Mouse (Mus musculus): ENCODE measurements around the gene Scoc. TPM values are rescaled to one million over a fixed set of nuclear protein-coding genes. Genes with fewer than 3 reads are reported as not detected.
"Not testable (repeated sequence)": the region's sequence is repeated elsewhere in the genome, so short reads cannot be mapped to it uniquely, and the experiment has no call there.

The Scoc gene
- 10 to 100 TPM; 65.5 to 68.8 TPM for total RNA-seq (2021)
- long read RNA-seq, experiment 1, transcript Scoc-203 (4 exons, 409 nt), result major isoform, 26 of 29 reads
- long read RNA-seq, experiment 1, partial matches to known transcripts, result 1 of 29 reads
- long read RNA-seq, experiment 1, other reads (novel, unspliced or antisense), result 0 of 29 reads
- long read RNA-seq, experiment 2, transcript Scoc-203 (4 exons, 409 nt), result major isoform, 34 of 43 reads
- long read RNA-seq, experiment 2, partial matches to known transcripts, result 1 of 43 reads
- long read RNA-seq, experiment 2, other reads (novel, unspliced or antisense), result 3 of 43 reads

DNA sequence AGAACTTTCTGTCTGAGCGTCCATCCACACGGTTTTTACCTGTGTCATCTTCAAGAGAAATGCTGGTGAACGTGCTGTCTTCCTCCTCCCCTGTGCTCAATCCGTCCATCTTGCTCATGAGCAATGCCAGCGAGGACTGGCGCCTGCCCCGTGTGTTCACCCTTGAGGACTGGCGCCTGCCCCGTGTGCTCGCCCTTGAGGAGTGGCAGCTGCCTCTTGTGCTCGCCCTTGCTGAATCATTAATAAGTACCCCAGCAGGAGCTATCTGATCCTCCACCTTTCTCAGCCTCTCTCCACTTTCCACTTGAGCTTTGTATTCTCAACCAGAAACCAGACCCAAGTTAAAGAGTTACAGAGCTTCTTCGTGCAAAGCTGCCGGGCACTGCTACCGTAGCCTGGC lies at the start of gene Scoc:
Gene Scoc (minus strand): TSS at position 170 of the 400 bp plus-strand sequence.
- DNase-seq (ENCODE audit: low spot score in 2 of 2), result no peak

DNA sequence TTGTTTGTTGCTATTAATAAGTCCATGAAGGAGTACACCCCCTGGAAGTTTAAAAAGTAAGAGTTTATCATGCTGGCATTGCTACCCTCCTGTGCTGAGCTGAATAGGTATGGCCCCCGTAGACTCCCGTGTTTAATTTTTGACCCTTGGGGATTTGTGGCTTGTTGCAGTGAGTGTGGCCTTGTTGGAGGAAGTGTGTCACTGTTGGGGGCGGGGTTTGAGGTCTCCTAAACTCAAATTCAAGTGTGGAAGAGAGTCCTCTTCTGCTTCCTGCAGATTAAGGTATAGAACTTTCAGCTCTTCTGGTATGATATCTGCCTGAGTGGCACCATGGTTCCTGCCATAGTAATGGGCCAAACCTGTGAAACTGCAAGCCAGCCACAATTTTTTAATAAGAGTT lies 1.4 kb upstream of the Scoc start:
- DNase-seq (ENCODE audit: low spot score in 2 of 2), result no peak

DNA sequence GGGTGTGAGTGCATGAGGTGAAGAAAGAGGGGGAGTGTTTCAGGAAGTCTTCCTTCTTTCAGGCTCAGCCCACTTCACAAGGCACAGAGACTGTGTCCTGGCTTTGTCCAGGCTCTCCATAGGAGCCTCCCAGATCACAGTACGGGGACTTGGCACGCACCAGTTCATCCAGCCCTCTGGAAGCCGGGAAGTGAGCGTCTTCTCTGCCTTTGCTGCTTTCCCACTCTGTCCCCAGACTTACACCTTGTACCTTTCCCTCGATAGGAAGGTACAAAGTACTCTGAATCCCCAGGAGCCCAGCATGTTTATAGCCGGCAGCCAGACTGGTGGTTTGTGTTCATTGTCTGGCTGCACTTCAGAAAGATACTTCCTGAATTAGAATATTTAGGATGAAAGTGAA lies 1.1 kb downstream of the Scoc start:
- no peak for DNase-seq (ENCODE audit: low spot score in 2 of 2)

DNA sequence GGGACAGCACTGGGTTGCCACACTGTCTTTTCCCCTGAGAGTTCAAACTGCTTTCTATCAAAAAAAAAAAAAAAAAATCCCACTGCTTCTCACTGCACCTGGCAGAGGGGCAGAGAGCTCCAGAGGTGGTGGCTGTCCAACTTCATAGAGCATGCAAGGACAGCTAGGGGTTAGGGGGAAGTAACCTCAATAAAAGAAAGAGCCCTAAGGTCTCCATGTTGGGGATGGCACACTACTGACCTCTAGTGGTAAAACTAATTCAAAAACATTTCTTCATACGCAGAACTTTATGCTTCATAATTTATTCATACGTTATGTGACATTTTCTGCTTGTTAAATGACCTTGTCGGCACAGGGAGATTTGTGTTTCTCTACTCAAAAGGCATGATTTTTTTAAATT lies 7.1 kb downstream of the Scoc start:
- DNase-seq (ENCODE audit: low spot score in 2 of 2), result no peak

DNA sequence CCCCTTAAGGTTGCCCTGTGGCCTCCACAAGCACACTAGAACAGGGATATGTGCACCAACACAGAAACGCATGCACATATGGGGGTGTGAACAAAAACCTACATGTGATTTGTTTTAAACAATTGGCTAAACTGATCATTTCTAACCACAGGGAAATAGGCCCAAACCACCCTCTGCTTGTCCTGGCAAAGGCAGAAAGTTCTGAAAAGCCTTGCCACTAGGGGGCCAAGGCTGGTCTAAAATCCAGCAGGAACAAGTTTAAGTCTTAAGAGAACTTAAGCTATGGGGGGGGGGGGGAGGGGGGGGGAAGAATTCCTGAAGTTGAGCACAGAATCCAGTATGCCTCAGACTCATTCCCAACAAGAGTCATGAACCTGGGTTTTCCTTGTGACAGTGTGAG lies 8.2 kb downstream of the Scoc start:
- DNase-seq (ENCODE audit: low spot score in 2 of 2), result no peak

DNA sequence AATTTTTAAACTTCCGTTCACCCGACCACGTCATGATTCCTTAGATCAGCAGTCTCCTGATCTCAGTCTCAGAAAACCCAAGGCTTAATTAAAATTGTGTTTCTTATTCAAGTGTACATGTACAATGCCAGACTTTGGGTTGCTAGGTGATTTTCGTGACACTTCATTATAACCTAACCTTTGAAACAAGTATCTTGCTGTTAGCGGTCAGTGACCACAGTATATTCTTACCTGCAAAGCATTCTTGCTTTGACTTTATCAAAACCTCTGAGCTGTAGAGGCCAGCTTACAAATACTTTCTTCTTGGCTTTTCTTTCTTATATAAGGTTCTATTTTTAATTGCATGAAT lies 15.2 kb downstream of the Scoc start:
- no peak for DNase-seq (ENCODE audit: low spot score in 2 of 2)

DNA sequence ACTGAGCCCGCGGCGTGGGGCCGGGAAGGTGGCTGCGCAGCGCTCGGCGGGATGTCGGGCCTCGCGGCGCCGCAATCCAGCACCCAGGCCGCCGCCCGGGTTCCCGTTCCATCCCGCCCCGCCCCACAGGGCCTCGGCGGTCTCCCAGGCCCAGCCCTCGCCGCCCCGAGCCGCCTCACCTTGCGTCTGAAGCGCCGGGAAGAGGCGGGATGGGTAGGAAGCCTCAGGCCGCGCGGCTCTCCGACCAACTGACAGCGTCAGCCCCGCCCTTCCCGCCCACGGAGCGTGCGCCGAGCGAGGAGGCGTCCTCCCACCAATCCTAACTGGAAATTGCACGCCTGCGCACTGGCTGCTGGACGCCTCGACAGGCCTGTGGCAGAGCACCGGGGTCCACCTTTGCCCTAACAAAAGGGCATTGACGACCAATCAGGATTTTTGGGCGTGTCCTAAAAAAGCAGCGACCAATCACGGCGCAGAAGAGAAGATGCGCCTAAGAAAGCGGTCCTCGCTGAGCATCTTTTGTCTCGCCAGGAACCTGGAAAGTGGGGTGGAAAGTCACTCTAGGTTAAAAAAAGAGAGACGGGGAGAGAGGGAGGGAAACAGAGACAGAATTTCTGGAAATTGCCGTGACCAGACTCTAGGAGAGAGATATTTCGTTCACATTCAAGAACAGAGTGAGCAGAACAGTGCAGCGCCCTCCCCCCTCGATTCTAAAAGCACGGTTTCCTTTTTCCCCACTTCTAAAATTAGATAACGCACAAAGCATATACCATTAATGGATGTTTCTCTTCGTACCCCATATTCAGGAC lies 15.7 kb downstream of the Scoc start:
- DNase-seq (ENCODE audit: low spot score in 2 of 2), result peak; percentile 93 to 98

DNA sequence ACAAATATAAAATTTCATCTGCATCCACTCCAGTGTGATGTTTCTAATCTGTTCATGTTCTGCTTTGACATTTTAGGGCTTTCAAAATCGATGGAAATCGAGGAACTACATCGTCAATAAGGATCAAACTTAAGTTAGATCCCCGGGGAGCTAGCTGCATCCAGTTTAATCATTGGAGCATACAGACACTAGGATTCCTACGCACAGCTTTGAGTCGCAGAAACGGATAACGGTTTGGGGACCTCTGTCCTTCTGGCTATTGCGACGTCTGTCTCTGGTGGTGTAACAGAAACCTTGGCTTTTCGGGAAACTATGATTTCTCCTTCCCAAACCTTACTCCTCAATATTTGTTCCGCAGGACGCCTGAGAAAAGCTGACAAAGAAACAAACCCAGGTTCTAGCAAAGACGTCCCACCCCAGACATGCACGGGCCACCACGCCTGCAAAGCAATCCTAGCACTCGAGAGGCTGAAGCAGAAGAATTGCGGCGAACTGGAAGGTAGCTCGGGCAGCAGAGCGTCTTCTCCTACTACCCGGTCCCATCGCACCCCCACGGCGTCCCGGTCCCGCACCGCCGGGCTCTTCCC lies 16.4 kb downstream of the Scoc start:
- DNase-seq (ENCODE audit: low spot score in 2 of 2), result no peak

DNA sequence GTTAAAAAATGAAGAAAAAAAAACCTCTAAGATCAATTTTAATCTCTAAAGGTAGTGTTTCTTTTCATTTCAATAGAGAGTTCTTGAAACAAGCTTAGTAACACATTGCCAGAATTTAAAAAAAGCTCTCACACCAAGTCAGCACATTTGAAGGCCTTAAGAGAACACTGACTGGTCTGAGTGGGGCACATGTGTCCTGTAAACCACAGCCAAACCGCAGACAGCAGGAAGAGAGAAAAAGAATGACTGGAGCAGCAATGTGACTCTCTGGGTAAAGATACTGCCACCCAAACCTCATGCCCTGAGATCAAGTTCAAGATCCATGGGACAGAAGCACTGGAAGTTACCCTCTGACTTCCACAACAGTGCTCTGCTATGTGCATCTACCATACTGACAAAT lies 21.1 kb downstream of the Scoc start:
- DNase-seq (ENCODE audit: low spot score in 2 of 2), result no peak

DNA sequence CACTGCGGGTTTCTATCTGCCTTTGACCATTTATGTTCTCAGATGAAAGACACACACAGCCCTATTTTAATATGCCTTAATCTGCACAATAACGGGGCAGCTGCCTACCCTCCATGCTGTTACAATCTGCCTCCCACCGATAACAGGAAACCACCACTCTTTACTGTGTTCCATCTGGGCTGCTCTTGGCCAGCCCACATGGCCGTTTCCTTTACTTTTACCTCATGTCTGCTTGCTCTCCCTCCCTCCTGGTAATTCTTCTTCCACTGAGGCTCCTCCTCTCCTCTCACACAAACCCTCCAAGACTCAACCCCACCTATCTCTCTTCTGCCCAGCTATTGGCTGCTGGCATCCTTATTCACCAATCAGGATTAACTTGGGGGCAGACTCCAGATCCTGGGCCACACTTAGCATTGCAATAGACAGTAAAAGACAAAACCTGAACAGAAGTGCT lies 29.1 kb downstream of the Scoc start:
- DNase-seq (ENCODE audit: low spot score in 2 of 2), result no peak

DNA sequence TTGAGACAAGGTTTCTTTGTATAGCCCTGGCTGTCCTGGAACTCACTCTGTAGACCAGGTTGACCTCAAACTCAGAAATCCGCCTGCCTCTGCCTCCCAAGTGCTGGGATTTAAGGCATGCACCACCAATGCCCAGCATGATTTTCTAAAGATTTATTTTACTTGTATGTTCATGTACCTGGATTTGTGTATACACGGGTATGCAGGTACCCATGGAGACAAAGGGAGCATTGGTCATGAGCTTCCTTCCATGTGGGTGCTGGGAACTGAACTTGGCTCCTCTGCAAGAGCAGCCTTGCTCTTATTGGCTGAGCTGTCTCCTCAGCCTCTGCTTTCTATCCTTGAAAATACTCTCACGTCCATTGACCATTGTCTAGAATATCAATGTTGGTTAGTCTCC lies 29.6 kb downstream of the Scoc start:
- not testable (repeated sequence) for DNase-seq (ENCODE audit: low spot score in 2 of 2)

DNA sequence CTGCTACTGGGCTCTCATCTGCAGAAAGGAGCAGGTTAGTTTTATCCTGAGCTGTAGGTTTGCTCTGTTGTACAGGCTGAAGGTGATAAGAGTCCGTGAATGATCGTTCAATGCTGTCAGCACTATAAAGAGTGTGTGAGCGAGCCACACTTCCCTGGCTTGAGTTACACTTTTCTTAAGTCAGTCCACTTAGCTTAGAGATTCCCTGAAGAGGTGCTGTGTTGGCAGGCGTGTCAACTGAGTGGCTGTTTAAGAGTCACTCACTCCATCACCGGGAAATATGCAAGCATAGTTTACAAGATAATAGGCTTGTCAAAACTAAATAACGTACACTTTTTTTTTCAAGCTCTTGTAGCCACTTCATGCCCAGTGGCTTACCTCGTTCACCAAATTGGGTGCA lies 31.2 kb downstream of the Scoc start:
- no peak for DNase-seq (ENCODE audit: low spot score in 2 of 2)

DNA sequence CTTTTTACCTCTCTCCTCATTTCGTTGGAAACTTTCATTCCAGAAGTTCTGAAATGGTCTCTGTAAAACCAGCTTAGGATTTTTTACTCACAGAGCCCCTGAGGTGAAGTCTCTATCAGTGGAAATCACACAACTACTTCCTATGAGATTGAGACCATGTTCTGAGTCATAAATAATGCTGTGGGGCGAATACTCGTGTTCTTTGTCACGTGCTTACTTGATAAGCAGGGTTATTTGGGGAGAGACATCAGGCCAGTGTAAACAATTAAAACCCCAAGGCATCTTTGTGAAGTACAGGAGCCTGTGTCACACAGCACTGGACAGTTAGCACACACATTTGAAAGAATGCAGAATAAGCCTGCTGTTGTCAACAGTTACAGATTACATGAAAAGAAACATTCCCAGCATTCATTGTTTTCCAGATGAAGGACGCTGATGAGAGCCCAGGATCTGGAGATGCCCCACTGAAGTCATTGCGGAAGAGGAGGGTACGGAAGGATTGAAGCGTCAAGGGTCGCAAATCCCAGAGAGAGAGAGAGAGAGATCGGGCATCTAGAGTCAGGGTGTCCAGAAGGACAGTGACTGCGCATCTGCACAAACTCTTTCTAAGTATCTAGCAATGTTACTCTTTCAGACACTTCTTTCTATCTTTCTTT lies 32.0 kb downstream of the Scoc start:
- no peak for DNase-seq (ENCODE audit: low spot score in 2 of 2)

DNA sequence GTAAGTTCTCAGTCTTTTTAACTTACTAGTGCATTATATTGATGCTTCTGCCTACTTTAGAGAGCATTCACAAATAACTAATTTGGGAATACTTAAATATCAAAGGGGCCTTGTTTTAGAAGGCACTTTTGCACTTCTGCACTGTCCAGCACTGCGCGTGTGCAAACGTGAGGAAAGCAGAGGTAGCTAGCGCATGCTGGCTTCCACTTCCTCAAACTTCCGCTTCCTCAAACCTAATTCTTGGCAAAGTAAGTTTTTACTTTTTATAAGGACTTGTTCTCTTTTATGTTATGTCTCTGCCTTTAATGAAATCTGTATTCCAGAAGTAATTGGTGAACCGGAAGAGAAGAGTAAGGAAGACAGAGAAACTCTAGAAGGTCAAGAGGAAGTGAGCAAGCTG lies 33.0 kb downstream of the Scoc start:
- no peak for DNase-seq (ENCODE audit: low spot score in 2 of 2)

DNA sequence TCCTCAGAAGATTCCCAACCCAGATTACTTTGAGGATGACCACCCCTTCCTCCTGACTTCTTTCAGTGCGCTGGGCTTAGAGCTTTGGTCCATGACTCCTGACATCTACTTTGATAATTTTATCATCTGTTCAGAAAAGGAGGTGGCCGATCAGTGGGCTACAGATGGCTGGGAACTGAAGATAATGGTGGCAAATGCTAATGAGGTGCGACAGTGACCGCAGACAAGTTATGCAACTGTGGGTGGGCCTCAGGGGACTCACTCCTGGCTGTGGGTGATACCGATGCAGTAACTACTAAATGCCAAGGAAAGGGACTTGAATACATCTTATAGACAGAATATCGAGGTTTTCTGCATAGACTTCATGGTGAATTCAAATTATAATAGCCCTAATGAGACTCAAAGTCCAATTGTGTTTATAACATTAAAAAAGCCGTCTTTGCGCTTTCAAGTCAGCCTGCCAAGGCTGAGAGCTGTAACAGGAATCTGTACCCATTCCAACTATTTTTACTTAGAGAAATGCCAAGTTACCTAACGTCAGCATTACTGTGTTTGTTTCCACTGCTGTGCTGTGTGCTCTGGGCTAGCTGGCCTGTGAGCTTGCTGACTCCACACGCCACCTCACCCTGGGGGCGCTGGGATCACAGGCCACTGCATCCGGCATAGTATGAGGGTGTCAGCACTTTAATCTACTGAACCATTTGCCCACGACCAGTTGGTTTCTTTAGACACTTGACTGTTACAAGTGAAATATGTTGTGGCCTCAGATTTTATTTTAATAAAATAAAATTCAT lies 35.0 kb downstream of the Scoc start:
- no peak for DNase-seq (ENCODE audit: low spot score in 2 of 2)

DNA sequence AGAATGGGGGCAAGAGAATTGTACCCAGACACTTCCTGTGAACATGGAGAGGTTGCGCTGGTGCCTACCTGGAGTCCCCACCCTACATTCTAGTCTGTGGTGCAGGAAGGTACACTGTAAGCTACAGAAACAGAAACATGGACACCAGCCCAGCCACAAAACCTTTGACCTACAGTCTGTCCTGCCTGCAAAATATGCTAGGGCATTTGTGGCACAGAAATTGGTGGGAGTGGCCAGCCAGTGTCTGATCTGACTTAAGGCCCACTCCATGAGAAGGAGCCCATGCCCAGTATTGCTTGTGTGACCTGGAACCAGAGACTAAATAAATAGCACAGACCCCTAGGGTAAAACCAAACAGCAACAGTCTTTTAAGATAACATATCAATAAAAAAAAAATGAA lies 36.8 kb downstream of the Scoc start:
- DNase-seq (ENCODE audit: low spot score in 2 of 2), result no peak

DNA sequence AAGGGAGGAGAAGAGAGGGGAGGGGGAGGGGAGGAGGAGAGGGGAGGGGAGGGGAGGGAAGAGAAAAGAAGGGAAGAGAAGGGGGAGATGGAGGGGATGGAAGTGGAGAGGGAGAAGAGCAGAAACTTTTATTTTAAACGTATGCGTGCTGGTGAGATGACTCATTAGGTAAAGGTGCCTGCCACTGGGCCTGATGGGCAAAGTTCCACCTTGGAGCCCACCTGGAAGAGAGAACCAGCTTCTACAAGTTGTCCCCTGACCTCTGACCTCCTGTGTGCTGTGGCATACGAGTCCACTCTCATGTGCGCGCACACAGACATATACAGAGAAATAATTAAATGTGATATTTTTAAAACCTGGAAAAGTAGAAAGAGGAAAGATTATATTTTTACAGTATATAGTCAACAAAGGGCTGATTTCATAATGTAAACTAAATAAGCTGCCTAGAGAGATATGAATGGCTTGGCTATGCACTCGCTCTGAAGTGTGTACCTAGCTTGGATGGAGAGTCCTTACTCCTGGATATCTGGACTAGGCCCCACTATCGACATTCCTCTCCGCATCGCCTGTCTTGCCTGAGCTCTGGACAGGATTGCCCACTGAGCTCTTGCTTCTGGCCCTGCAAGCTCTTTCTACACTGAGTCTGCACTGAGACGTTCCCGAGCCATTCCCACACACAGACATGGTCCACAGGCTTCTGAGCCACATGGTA lies 39.2 kb downstream of the Scoc start:
- no peak for DNase-seq (ENCODE audit: low spot score in 2 of 2)

DNA sequence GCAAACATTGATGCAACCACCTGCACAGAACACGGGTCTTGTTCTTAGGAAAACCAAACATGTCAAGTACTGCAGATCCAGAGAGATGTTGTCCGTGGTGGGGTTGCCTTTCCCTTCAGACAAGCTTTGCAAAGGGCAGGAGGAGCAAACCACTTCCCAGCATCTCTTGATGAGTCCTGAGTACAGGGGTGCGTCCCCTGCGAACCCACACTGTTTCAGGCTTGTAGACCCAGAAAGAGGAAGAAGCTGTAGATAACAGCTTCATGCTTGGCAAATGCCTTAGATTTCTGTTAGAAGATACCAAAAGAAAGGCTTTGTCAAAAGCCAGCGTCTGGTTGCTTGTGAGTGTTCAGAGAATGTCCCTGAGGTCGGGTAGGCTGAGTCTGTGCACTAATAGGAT lies 40.2 kb downstream of the Scoc start:
- no peak for DNase-seq (ENCODE audit: low spot score in 2 of 2)

DNA sequence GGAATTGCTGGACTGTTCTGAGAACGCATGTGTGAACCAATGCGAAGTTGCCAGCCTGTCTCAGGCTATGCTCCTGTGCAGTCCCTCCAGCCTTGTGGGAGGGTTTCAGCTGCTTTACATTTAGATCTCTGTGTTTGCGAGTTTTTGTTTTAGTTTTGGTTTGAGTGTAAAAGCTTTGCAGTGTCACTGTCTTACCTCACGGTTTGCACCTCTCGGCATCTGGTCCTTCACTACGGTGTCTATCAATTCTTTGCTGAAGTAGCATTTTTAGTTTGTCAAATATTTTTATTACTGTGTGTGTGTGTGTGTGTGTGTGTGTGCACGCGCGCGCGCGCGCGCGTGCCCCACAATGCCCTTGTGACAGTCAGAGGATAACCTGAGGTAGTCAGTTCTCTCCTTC lies 41.3 kb downstream of the Scoc start:
- DNase-seq (ENCODE audit: low spot score in 2 of 2), result no peak

DNA sequence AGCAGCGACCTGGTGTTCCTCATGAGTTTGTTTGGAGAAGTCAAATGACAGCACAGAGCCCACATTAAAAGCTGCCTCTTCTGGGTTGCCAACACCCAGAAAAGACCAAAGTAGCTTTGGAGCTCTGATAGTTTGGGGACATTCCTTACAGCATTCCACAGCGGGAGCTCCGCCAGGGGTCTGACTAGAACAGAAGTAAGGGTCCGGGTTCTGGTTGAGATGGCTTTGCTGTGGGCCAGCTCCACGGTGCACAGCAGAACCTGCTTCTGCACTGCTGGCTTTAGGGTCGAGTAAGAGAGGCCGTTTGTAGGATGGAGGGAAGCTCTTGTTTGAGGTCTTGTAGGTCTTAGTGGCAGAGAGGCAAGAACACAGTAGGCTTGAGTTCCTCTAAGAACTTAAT lies 49.7 kb downstream of the Scoc start:
- no peak for DNase-seq (ENCODE audit: low spot score in 2 of 2)

DNA sequence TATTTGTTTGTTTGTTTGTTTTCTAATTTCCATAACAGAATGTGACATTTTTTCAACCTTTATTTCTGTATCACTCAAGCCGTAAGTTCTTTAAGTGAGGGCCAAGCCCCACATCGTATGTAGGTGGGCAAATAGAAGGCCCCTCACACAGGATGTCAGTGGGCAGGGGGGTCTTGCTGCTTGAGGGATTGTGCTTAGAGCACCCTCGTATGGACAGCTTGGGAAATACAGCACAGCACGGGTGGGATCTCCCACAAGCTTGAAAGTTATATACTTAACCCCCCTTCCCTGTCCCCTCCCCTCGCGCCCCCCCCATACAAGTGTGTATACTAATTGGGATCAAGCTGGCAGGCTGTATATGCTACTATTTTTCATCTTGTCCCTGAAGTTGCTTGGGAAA lies 51.4 kb downstream of the Scoc start:
- no peak for DNase-seq (ENCODE audit: low spot score in 2 of 2)
